Mouse (Mus musculus): Measurements from ENCODE around the gene Cntn4. TPM values are rescaled to one million over a fixed set of nuclear protein-coding genes. Genes with fewer than 3 reads are reported as not detected.

Cntn4 gene
- polyA plus RNA-seq, 2 experiments, result 1.2 to 1.9 TPM

- no peaks in the 10 kb centered on the region for H3K36me3 ChIP-seq (ENCODE audit: control insufficient read depth, insufficient read depth, low read length)
- no peak overlapping the region for H3K9ac ChIP-seq (ENCODE audit: low read depth, low read length, severe bottlenecking)
- no peaks in the 10 kb centered on the region for H3K27me3 ChIP-seq (ENCODE audit: control insufficient read depth, insufficient read depth, low read length)
- DNase-seq (ENCODE audit: low spot score) (no peak), ATAC-seq (ENCODE audit: low FRiP score, low read depth) (no peak)
- 82% methylated on average over 6 of the region's 6 CpGs for WGBS
- no peak overlapping the region for H3K27ac ChIP-seq (replicated peaks; ENCODE audit: low read depth, low read length)
- no peaks in the 10 kb centered on the region for H3K9me3 ChIP-seq (ENCODE audit: control insufficient read depth, low read length)
- no peak for TF ChIP-seq POLR2A (IDR thresholded peaks at IDR 0.05; ENCODE audit: borderline replicate concordance, extremely low read depth, insufficient read depth, insufficient read length)
- no peaks in the 10 kb centered on the region for H3K4me1 ChIP-seq (ENCODE audit: control insufficient read depth, insufficient read depth, low read length)
- no peak overlapping the region for H3K4me3 ChIP-seq (replicated peaks; ENCODE audit: low read length)
- H3K4me2 ChIP-seq (replicated peaks; ENCODE audit: low read depth, low read length, severe bottlenecking), result no peak overlapping the region
Measured at GRCm38 (mm10) chr6:106726078-106726477, 1048.6 kb downstream of the Cntn4 start.

GRCm38 (mm10) chr6:106727703-106728102, 1050.2 kb downstream of the Cntn4 start:
- Histone ChIP-seq H3K36me3 (ENCODE audit: control insufficient read depth, insufficient read depth, low read length) (no peaks in the 10 kb centered on the region), H3K4me2 (replicated peaks; ENCODE audit: low read depth, low read length, severe bottlenecking) (no peak overlapping the region), H3K27ac (replicated peaks; ENCODE audit: low read depth, low read length) (no peak overlapping the region), H3K27me3 (ENCODE audit: control insufficient read depth, insufficient read depth, low read length) (no peaks in the 10 kb centered on the region), H3K4me3 (replicated peaks; ENCODE audit: low read length) (no peak overlapping the region), H3K9me3 (ENCODE audit: control insufficient read depth, low read length) (no peaks in the 10 kb centered on the region), H3K4me1 (ENCODE audit: control insufficient read depth, insufficient read depth, low read length) (no peaks in the 10 kb centered on the region), H3K9ac (ENCODE audit: low read depth, low read length, severe bottlenecking) (no peak overlapping the region)
- WGBS, result 81% methylated on average over 1 of the region's 1 CpGs
- no peak for TF ChIP-seq POLR2A (IDR thresholded peaks at IDR 0.05; ENCODE audit: borderline replicate concordance, extremely low read depth, insufficient read depth, insufficient read length)
- DNase-seq (ENCODE audit: low spot score) (no peak), ATAC-seq (ENCODE audit: low FRiP score, low read depth) (no peak)

- Histone ChIP-seq H3K9ac (ENCODE audit: low read depth, low read length, severe bottlenecking) (no peak overlapping the region), H3K4me3 (replicated peaks; ENCODE audit: low read length) (no peak overlapping the region), H3K27ac (replicated peaks; ENCODE audit: low read depth, low read length) (no peak overlapping the region), H3K4me2 (replicated peaks; ENCODE audit: low read depth, low read length, severe bottlenecking) (no peak overlapping the region), H3K9me3 (ENCODE audit: control insufficient read depth, low read length) (no peaks in the 10 kb centered on the region), H3K27me3 (ENCODE audit: control insufficient read depth, insufficient read depth, low read length) (no peaks in the 10 kb centered on the region), H3K36me3 (ENCODE audit: control insufficient read depth, insufficient read depth, low read length) (no peaks in the 10 kb centered on the region), H3K4me1 (ENCODE audit: control insufficient read depth, insufficient read depth, low read length) (no peaks in the 10 kb centered on the region)
- TF ChIP-seq POLR2A (IDR thresholded peaks at IDR 0.05; ENCODE audit: borderline replicate concordance, extremely low read depth, insufficient read depth, insufficient read length), result no peak
- 75% methylated on average over 4 of the region's 4 CpGs for WGBS
- ATAC-seq (ENCODE audit: low FRiP score, low read depth), result no peak
- DNase-seq (ENCODE audit: low spot score), result no peak
Measured at GRCm38 (mm10) chr6:106729682-106730314, 1052.3 kb downstream of the Cntn4 start.

GRCm38 (mm10) chr6:106732563-106732962, 1055.1 kb downstream of the Cntn4 start:
- Histone ChIP-seq H3K4me1 (ENCODE audit: control insufficient read depth, insufficient read depth, low read length) (no peaks in the 10 kb centered on the region), H3K9ac (ENCODE audit: low read depth, low read length, severe bottlenecking) (no peak overlapping the region), H3K27ac (replicated peaks; ENCODE audit: low read depth, low read length) (no peak overlapping the region), H3K4me3 (replicated peaks; ENCODE audit: low read length) (no peak overlapping the region), H3K36me3 (ENCODE audit: control insufficient read depth, insufficient read depth, low read length) (no peaks in the 10 kb centered on the region), H3K9me3 (ENCODE audit: control insufficient read depth, low read length) (no peaks in the 10 kb centered on the region), H3K4me2 (replicated peaks; ENCODE audit: low read depth, low read length, severe bottlenecking) (no peak overlapping the region), H3K27me3 (ENCODE audit: control insufficient read depth, insufficient read depth, low read length) (no peaks in the 10 kb centered on the region)
- DNase-seq (ENCODE audit: low spot score) (no peak), ATAC-seq (ENCODE audit: low FRiP score, low read depth) (no peak)
- 84% methylated on average over 4 of the region's 4 CpGs for WGBS
- no peak for TF ChIP-seq POLR2A (IDR thresholded peaks at IDR 0.05; ENCODE audit: borderline replicate concordance, extremely low read depth, insufficient read depth, insufficient read length)

GRCm38 (mm10) chr6:106738229-106738628, 1060.8 kb downstream of the Cntn4 start:
- DNase-seq (ENCODE audit: low spot score), result no peak
- no peaks in the 10 kb centered on the region for H3K27me3 ChIP-seq (ENCODE audit: control insufficient read depth, insufficient read depth, low read length)
- H3K27ac ChIP-seq (replicated peaks; ENCODE audit: low read depth, low read length), result no peak overlapping the region
- no peak for TF ChIP-seq POLR2A (IDR thresholded peaks at IDR 0.05; ENCODE audit: borderline replicate concordance, extremely low read depth, insufficient read depth, insufficient read length)
- 62% methylated on average over 3 of the region's 3 CpGs for WGBS
- no peak overlapping the region for H3K9ac ChIP-seq (ENCODE audit: low read depth, low read length, severe bottlenecking)
- no peaks in the 10 kb centered on the region for H3K4me1 ChIP-seq (ENCODE audit: control insufficient read depth, insufficient read depth, low read length)
- no peak overlapping the region for H3K4me3 ChIP-seq (replicated peaks; ENCODE audit: low read length)
- no peaks in the 10 kb centered on the region for H3K9me3 ChIP-seq (ENCODE audit: control insufficient read depth, low read length)
- no peaks in the 10 kb centered on the region for H3K36me3 ChIP-seq (ENCODE audit: control insufficient read depth, insufficient read depth, low read length)
- ATAC-seq (ENCODE audit: low FRiP score, low read depth), result no peak
- H3K4me2 ChIP-seq (replicated peaks; ENCODE audit: low read depth, low read length, severe bottlenecking), result no peak overlapping the region
